Mouse (Mus musculus) ES-Bruce4 (cell line): ENCODE measurements around the gene Fblim1. TPM values are rescaled to one million over a fixed set of nuclear protein-coding genes. Genes with fewer than 3 reads are reported as not detected.

Experiments used
- H3K27ac ChIP-seq: 2 replicates; pipeline ENCODE4 v1.5.1; 2012; ENCODE audit warnings: low read length, inconsistent platforms; ENCODE audit not compliant: insufficient read depth
- H3K27me3 ChIP-seq: 2 replicates; pipeline ENCODE4 v1.6.1; 2012; ENCODE audit warnings: mild to moderate bottlenecking, low read length, inconsistent platforms; ENCODE audit not compliant: control insufficient read depth, poor library complexity, insufficient read depth, severe bottlenecking
- H3K36me3 ChIP-seq: 2 replicates; pipeline ENCODE4 v1.6.1; 2012; ENCODE audit warnings: inconsistent platforms, mild to moderate bottlenecking, low read length, moderate library complexity; ENCODE audit not compliant: control insufficient read depth, poor library complexity, insufficient read depth, severe bottlenecking
- H3K4me1 ChIP-seq: one replicate; pipeline ENCODE4 v1.8.1; 2011; ENCODE audit warnings: low read length; ENCODE audit not compliant: control insufficient read depth, insufficient read depth
- H3K4me3 ChIP-seq: 2 replicates; pipeline ENCODE4 v1.5.1; 2011; ENCODE audit warnings: low read depth, mild to moderate bottlenecking, low read length
- H3K9ac ChIP-seq: 2 replicates; pipeline ENCODE4 v1.6.1; 2012; ENCODE audit warnings: low read depth, mild to moderate bottlenecking, inconsistent platforms; ENCODE audit not compliant: poor library complexity, severe bottlenecking
- H3K9me3 ChIP-seq: replicated peaks from 2 replicates; pipeline ENCODE4 v1.6.1; 2012; ENCODE audit warnings: mild to moderate bottlenecking, low read length, inconsistent platforms; ENCODE audit not compliant: control insufficient read depth, poor library complexity, insufficient read depth, severe bottlenecking
- CTCF ChIP-seq: IDR thresholded peaks from one replicate; pipeline ENCODE4 v1.8.1; 2011; ENCODE audit warnings: low read depth, low read length
- EP300 ChIP-seq: IDR thresholded peaks from 2 replicates; pipeline ENCODE4 v1.6.1; 2011; ENCODE audit warnings: low read depth, low read length; ENCODE audit not compliant: insufficient read depth
- POLR2A ChIP-seq: IDR thresholded peaks from one replicate; pipeline ENCODE4 v1.8.1; 2011; ENCODE audit warnings: low read length; ENCODE audit not compliant: insufficient read depth
- polyA plus RNA-seq: library from polyadenylated mRNA; stranded (reverse); fragments of >200 nt; gene quantifications from 2 replicates; pipeline ENCODE4 v1.2.4, GENCODE M21; 2011; ENCODE audit warnings: low read depth; ENCODE audit not compliant: missing spikeins, insufficient read depth, insufficient read length

Fblim1 gene
- polyA plus RNA-seq, 1 experiment, result 73.8 TPM

DNA sequence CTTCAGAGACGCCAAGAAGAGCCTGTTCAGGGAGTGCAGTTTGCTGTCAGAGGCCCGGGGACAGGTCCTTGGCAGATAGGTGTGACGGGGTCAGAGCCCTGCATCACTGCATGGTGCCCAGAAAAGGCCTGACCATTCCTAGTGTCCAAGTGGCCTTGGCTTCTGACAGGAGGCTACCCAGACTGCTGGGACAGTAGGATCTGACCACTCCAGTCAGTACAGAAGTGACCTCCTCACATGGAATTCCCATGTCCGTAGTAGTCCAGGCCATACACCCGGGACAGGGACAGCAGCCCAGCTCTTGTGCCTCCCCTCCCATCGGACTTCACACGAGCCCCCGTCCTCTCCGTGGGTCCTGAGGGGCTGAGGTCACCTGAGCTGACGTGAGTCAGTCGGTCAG is 24.1 kb upstream of the Fblim1 start:
- TF ChIP-seq POLR2A, result no peak
- no peak for TF ChIP-seq EP300
- TF ChIP-seq CTCF, result no peak
- H3K27me3 ChIP-seq, result no peaks in the 10 kb centered on the region
- H3K4me1 ChIP-seq, result peaks cover 2% of the 10 kb centered on the region
- H3K4me3 ChIP-seq, result no peak overlapping the region
- H3K9ac ChIP-seq, result no peak overlapping the region
- H3K27ac ChIP-seq, result no peak overlapping the region
- H3K36me3 ChIP-seq, result no peaks in the 10 kb centered on the region
- H3K9me3 ChIP-seq, result no peaks in the 10 kb centered on the region

DNA sequence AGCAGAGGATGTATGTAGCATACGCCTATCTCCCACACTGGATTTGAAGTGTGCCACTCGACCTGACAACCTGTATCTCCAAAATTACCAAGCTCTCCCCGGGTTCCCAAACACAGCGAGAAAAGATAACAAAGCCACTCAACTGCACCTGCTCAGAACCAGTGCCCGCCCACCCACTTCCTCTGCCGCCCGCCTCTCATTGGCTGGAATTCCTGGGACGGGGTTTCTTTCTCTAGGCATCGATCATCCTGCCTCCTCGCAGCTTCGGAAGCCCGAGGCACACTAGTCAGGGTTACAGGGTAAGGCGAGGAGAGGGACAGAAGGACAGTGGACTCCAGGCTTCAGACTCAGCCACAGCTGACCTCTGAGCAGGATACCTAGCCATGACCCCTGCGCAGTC is 22.8 kb upstream of the Fblim1 start:
- Histone ChIP-seq H3K9me3 (no peaks in the 10 kb centered on the region), H3K9ac (peak overlapping the region; percentile 27; the same call in 1 of the 2 replicates), H3K27me3 (no peaks in the 10 kb centered on the region), H3K36me3 (no peaks in the 10 kb centered on the region), H3K4me3 (peak overlapping the region; percentile 10; the same call in 1 of the 2 replicates), H3K27ac (no peak overlapping the region), H3K4me1 (peaks cover 3% of the 10 kb centered on the region)
- TF ChIP-seq CTCF, result no peak
- no peak for TF ChIP-seq EP300
- TF ChIP-seq POLR2A, result no peak

DNA sequence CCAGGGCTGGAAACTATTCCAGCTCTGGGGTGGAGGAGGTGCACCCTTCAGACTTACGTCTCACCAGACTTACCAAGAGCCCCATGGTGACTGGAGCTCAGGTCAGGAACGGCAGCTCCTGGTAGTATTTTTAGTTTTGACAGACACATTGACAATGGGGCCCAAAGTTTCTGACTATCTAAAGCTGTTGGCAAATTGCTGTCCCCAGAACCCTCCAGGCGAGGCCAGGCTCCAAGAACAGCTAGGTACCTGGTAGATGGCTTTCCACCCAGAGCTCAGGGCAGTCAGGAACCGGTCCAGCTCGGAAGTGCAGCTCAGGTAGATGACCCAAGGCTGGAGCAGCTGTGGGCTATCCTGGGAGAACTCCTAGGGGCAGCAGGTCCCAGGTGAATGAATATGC is 21.6 kb upstream of the Fblim1 start:
- no peaks in the 10 kb centered on the region for H3K36me3 ChIP-seq
- H3K27me3 ChIP-seq, result no peaks in the 10 kb centered on the region
- no peak for TF ChIP-seq POLR2A
- no peak for TF ChIP-seq EP300
- no peak for TF ChIP-seq CTCF

DNA sequence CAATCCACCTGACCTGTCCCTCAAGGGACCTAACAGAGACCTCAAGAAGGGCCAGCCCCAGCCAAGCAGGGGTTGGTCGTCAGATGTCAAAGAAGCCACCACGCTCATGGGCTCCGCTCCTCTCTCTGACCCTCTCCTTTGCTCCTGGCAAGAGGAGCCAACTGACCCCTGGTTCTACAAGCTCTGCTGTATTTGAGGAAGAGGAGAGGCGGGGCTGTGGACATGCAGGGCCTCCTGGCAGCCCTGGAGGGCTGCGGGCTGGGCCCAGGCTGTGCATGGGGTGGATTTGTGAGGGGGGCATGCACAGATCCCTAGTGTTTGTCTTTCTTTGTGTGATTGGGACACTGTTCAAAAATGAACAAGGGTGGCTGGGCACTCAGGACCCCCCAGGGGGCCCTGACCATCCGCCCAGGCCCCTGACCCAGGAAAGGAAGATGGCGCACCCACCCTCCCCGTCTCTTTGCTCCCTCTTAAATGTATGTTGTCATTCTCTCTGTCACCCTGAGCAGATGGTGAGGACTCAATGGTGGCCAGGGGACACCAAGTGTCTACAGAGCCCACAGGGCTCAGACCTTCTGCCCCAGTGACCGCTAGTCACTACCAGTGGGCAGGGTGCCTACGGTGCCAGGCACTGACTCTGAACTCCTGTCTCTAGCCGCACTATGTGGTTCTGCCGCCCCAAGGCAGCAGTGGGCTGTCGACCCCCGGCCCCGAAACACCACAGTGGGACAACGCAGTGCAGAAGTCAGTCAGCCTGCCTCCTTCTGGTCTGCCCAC is 20.1 kb upstream of the Fblim1 start:
- Histone ChIP-seq H3K9ac (no peak overlapping the region), H3K27me3 (no peaks in the 10 kb centered on the region), H3K36me3 (no peaks in the 10 kb centered on the region), H3K4me1 (peaks cover 3% of the 10 kb centered on the region), H3K4me3 (no peak overlapping the region), H3K9me3 (no peaks in the 10 kb centered on the region), H3K27ac (no peak overlapping the region)
- TF ChIP-seq EP300, result no peak
- TF ChIP-seq CTCF, result no peak
- no peak for TF ChIP-seq POLR2A

More for the DNA sequence above, 21.6 kb upstream of the Fblim1 start:
- Histone ChIP-seq H3K9ac (no peak overlapping the region), H3K4me1 (peaks cover 3% of the 10 kb centered on the region), H3K27ac (no peak overlapping the region), H3K9me3 (no peaks in the 10 kb centered on the region), H3K4me3 (no peak overlapping the region)

DNA sequence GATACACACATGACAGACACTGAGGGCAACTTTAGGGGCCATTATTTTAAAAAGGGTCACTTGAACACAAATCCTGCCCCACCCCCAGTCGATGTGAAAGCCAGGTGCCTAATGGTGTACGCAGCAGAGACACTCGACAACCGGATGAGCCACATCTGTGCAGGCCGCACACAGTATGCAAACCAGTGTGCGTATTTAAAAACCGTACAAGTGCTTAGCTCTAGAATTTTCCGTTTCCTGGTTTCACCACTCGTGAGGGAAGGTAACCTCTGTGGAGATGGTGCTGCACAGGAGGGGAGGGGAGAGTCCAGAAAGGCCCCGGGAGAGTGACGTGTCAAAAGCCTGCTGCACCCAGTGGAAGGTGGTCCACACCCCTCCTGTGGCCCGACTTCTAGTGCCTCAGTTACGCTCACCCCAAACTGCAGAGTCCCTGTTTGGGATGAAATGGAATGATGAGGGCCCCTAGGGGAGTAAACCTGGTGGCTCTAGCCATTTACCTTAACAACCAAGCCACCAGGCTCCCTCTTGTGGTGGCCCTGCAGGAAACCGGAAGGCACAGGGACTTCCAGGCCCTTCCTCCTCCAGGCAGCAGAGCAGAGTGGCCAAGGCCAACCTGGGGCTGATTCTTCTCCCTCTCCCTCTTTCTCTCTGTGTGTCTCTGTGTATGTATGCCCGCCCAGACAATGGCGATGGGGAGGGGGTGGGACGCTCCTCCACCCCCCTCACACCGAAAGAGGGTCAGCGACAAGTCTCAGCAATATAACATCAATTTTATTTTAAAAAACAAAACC is 19.3 kb upstream of the Fblim1 start:
- Histone ChIP-seq H3K27ac (no peak overlapping the region), H3K4me3 (no peak overlapping the region), H3K9ac (no peak overlapping the region), H3K36me3 (no peaks in the 10 kb centered on the region), H3K27me3 (no peaks in the 10 kb centered on the region), H3K4me1 (peaks cover 3% of the 10 kb centered on the region), H3K9me3 (no peaks in the 10 kb centered on the region)
- TF ChIP-seq POLR2A (no peak), EP300 (no peak), CTCF (peak; percentile 71)

DNA sequence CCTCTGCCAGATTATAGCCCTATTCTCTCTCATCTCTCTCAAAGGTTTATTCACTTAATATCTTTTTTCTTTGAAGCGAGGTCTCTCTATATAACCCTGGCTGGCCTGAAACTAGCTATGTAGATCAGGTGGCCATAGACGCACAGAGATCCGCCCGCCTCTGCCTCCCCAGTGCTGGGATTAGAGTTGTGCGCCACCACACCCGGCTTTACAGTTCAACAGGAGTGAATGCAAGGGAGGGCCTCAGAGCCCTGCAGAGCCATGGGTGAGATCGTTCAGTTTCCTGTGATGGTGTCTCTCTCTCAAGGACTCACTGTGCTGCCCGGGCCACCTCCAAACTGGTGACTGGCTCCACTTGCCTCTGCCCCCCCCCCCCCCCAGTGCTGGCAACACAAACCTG is 18.2 kb upstream of the Fblim1 start:
- Histone ChIP-seq H3K27ac (no peak overlapping the region), H3K4me1 (peaks cover 3% of the 10 kb centered on the region), H3K4me3 (no peak overlapping the region), H3K36me3 (no peaks in the 10 kb centered on the region), H3K27me3 (no peaks in the 10 kb centered on the region), H3K9me3 (no peaks in the 10 kb centered on the region), H3K9ac (no peak overlapping the region)
- TF ChIP-seq CTCF (no peak), POLR2A (no peak), EP300 (no peak)
